Mouse (Mus musculus) lung, postnatal 0 days (tissue): ENCODE measurements around the gene Atxn1l.

Experiments
- CTCF ChIP-seq: IDR thresholded peaks from 2 replicates; pipeline ENCODE4 v1.5.1; 2016; ENCODE audit warnings: antibody characterized with exemption, mild to moderate bottlenecking
- EP300 ChIP-seq: IDR thresholded peaks from 2 replicates; pipeline ENCODE4 v1.6.1; 2016; ENCODE audit warnings: antibody characterized with exemption, mild to moderate bottlenecking, control low read depth

DNA sequence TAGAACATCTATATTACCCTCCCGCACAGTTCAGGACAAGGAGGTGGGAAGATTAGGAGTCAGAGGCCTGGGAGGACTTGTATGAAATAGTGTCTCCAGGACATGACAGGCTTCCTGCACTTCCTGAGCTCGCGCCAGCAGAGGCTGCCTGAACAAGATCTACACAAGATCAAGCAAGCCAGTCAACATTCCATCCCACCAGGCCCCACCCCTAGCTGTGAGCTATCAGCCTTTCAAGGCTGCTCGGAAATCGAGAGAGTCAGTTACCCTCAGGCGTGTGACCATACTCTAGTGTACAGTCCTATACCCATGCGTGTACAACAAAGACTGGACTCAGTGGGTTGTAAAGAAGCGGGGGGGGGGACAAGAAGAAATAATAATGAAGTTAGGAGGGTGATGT lies 17.2 kb upstream of the Atxn1l start:
- no peak for TF ChIP-seq CTCF
- TF ChIP-seq EP300: no peak
